Mouse (Mus musculus): Measurements from ENCODE around the gene Nup155.
"Not testable (repeated sequence)": the region's sequence is repeated elsewhere in the genome, so short reads cannot be mapped to it uniquely, and the experiment has no call there.

- TF ChIP-seq EP300, CTCF (IDR thresholded peaks at IDR 0.05): not testable (repeated sequence)
These were observed 7.0 kb upstream of the Nup155 start for GRCm38 (mm10) chr15:8101975-8102542.

Data from lung, postnatal 0 days (tissue).